Mouse (Mus musculus): Measurements from ENCODE around the gene Ica1. TPM values are rescaled to one million over a fixed set of nuclear protein-coding genes. Genes with fewer than 3 reads are reported as not detected.

Gene Ica1
- polyA plus RNA-seq, 1 experiment from 2014 or later = 16.0 TPM

GRCm38 (mm10) chr6:8628715-8629267, 149.5 kb downstream of the Ica1 start:
- Histone ChIP-seq H3K4me1 (no peaks in the 10 kb centered on the region), H3K27me3 (replicated peaks; ENCODE audit: low read depth, poor library complexity, severe bottlenecking) (no peaks in the 10 kb centered on the region), H3K27ac (replicated peaks) (no peak overlapping the region), H3K4me3 (no peak overlapping the region), H3K9me3 (no peaks in the 10 kb centered on the region), H3K36me3 (replicated peaks) (no peaks in the 10 kb centered on the region)
- 90% methylated on average over 7 of the region's 7 CpGs for WGBS
- no peak for DNase-seq (ENCODE audit: low spot score)

GRCm38 (mm10) chr6:8628226-8628625, 150.1 kb downstream of the Ica1 start:
- DNase-seq (ENCODE audit: low spot score) = no peak
- Histone ChIP-seq H3K27me3 (replicated peaks; ENCODE audit: low read depth, poor library complexity, severe bottlenecking) (no peaks in the 10 kb centered on the region), H3K27ac (replicated peaks) (no peak overlapping the region), H3K36me3 (replicated peaks) (no peaks in the 10 kb centered on the region), H3K4me1 (no peaks in the 10 kb centered on the region), H3K9me3 (no peaks in the 10 kb centered on the region), H3K4me3 (no peak overlapping the region)
- 91% methylated on average over 8 of the region's 8 CpGs for WGBS

DNA sequence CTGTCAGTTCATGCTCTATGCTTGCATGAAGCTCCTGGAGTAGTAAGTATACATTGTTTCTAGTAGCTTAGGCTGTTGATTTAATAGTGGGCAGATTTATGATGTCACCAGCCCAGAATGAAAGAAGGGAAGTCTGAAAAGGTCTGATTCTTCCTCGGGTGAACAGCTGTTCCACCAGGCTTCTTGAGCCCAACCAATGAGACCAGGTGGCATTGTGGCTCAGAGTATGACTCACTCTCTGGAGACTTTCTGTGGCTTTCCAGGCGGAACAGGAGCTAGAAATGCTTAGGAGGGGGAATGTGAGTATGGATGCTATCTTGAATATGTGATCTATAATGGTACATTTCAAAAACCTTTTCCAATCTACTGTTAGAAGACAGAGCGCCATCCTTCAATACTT, 155.2 kb downstream of the Ica1 start:
- WGBS = 82% methylated on average over 3 of the region's 3 CpGs
- no peaks in the 10 kb centered on the region for H3K4me1 ChIP-seq
- H3K9me3 ChIP-seq = no peaks in the 10 kb centered on the region
- H3K36me3 ChIP-seq (replicated peaks) = no peaks in the 10 kb centered on the region
- H3K27ac ChIP-seq (replicated peaks) = no peak overlapping the region
- no peaks in the 10 kb centered on the region for H3K27me3 ChIP-seq (replicated peaks; ENCODE audit: low read depth, poor library complexity, severe bottlenecking)
- no peak for DNase-seq (ENCODE audit: low spot score)
- no peak overlapping the region for H3K4me3 ChIP-seq

DNA sequence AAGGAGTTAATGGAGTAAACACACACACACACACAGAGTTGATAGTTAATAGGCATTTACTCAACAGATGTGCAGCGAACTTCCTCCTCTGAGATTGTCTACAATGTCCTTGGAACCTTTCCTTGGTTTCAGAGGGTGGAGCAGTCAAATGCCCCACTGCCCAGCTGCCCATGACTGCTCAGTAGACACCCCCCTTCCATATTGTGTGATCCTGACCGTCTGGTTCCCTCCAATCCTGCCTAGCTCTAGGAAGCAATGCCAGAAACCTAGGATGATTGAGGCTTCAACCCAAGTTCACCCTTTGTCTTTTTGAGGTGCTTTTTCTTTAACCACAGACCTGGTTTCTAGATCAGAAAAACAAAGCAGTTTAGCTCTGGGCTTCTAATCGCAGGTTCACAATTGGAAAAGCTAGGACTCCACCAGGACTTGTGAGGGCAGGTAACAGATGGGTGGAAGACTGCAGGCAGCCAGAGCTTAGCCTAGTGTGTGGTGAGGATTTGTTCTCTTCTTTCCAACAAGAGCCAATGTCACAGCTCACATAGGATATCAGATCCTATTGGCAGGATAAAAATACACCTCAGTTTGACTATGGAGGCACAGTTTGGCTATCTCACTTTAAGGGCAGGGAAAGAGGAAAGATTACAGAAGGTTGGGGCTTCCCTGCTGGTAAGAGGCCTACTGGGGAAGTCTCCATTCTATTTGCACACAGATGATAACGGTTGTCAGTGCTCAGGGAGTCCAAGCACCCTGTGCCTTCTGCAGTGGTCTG, 158.5 kb downstream of the Ica1 start:
- no peaks in the 10 kb centered on the region for H3K9me3 ChIP-seq
- no peaks in the 10 kb centered on the region for H3K4me1 ChIP-seq
- no peak for DNase-seq (ENCODE audit: low spot score)
- WGBS = 83% methylated on average over 4 of the region's 4 CpGs
- H3K27me3 ChIP-seq (replicated peaks; ENCODE audit: low read depth, poor library complexity, severe bottlenecking) = no peaks in the 10 kb centered on the region
- H3K27ac ChIP-seq (replicated peaks) = no peak overlapping the region
- no peaks in the 10 kb centered on the region for H3K36me3 ChIP-seq (replicated peaks)
- H3K4me3 ChIP-seq = no peak overlapping the region

DNA sequence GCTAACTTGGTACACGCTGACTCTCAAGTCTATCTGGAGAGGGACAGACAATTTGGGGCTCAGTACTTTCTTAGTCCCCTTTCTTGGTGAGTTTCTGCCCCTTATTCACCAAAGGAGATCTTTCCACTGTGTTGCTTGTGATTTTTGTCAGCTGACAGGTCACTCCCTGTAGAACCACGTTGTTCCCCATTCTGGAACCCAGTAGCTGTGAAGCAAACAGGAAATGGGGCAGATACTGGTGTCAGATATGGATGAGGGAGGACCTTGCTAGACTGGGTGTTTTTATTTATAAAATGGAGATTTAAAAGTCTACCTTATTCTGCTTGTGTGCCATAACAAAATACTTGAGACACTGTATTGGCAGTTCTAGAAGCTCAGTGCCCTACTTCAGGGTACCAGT, 160.9 kb downstream of the Ica1 start:
- Histone ChIP-seq H3K36me3 (replicated peaks) (no peaks in the 10 kb centered on the region), H3K4me3 (no peak overlapping the region), H3K27me3 (replicated peaks; ENCODE audit: low read depth, poor library complexity, severe bottlenecking) (no peaks in the 10 kb centered on the region), H3K9me3 (no peaks in the 10 kb centered on the region), H3K4me1 (no peaks in the 10 kb centered on the region), H3K27ac (replicated peaks) (no peak overlapping the region)
- no peak for DNase-seq (ENCODE audit: low spot score)
- 74% methylated on average over 2 of the region's 2 CpGs for WGBS

DNA sequence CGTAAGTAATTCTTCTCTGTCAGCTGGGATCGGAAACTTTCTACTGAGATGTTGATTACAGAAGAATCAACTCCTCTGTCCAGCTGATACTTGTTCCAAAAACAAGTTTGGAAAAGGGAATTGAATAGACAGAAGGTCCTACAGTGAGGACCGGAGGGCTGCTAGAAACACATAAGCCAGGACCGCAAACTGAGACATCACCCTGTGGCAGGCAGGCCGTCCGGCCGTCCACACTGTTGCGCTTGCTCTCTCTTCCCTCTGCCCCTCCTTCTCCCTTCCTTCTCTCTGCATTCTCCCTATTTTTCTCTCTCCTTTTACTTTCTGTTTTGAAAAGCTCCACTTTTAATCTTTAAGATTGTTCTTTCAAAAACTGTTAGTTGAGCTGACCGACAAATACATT, 186.6 kb downstream of the Ica1 start:
- Histone ChIP-seq H3K9me3 (no peaks in the 10 kb centered on the region), H3K27me3 (replicated peaks; ENCODE audit: low read depth, poor library complexity, severe bottlenecking) (no peaks in the 10 kb centered on the region), H3K27ac (replicated peaks) (no peak overlapping the region), H3K4me3 (no peak overlapping the region), H3K4me1 (no peaks in the 10 kb centered on the region), H3K36me3 (replicated peaks) (peaks cover 18% of the 10 kb centered on the region; the same call in 1 of the 2 replicates)
- no peak for DNase-seq (ENCODE audit: low spot score)
- WGBS = 90% methylated on average over 9 of the region's 9 CpGs

- Histone ChIP-seq H3K27me3 (replicated peaks; ENCODE audit: low read depth, poor library complexity, severe bottlenecking) (no peaks in the 10 kb centered on the region), H3K4me3 (no peak overlapping the region), H3K36me3 (replicated peaks) (peaks cover 15% of the 10 kb centered on the region; the same call in 1 of the 2 replicates), H3K27ac (replicated peaks) (no peak overlapping the region), H3K9me3 (no peaks in the 10 kb centered on the region), H3K4me1 (no peaks in the 10 kb centered on the region)
- WGBS = 92% methylated on average over 3 of the region's 3 CpGs
- DNase-seq (ENCODE audit: low spot score) = no peak
Measured at GRCm38 (mm10) chr6:8583892-8584291, 194.4 kb downstream of the Ica1 start.

GRCm38 (mm10) chr6:8582377-8582776, 195.9 kb downstream of the Ica1 start:
- Histone ChIP-seq H3K27ac (replicated peaks) (no peak overlapping the region), H3K27me3 (replicated peaks; ENCODE audit: low read depth, poor library complexity, severe bottlenecking) (no peaks in the 10 kb centered on the region), H3K36me3 (replicated peaks) (peaks cover 15% of the 10 kb centered on the region; the same call in 1 of the 2 replicates), H3K4me3 (no peak overlapping the region), H3K4me1 (no peaks in the 10 kb centered on the region), H3K9me3 (no peaks in the 10 kb centered on the region)
- WGBS = 94% methylated on average over 9 of the region's 9 CpGs
- no peak for DNase-seq (ENCODE audit: low spot score)

Other genes with a start within 250 kb of the Ica1 start
- gene Nxph1, start 169.9 kb upstream of the Ica1 start, polyA plus RNA-seq (2016; fragmentation: Nextera tagmentation; extraction: Ambion mirVana) = 0.32 and 0.41 TPM in 2 replicates